Mouse (Mus musculus) liver, adult 2 months (tissue): ENCODE measurements around the gene Ttll6.

Experiments
- CTCF ChIP-seq: fragments of 200-500 bp; IDR thresholded peaks from 2 replicates; pipeline ENCODE4 v1.5.1; 2011; ENCODE audit warnings: low read depth, low read length, control low read depth
- POLR2A ChIP-seq: fragments of 200-500 bp; IDR thresholded peaks from 2 replicates; pipeline ENCODE4 v1.6.1; 2011; ENCODE audit warnings: low read length, control low read depth; ENCODE audit not compliant: insufficient read depth; ENCODE audit errors: extremely low read depth

- no peak for TF ChIP-seq CTCF
- no peak for TF ChIP-seq POLR2A
These were observed 69.7 kb downstream of the Ttll6 start for GRCm38 (mm10) chr11:96203182-96203788.
